Mouse (Mus musculus) cerebellum, adult 11-12 months (tissue): ENCODE measurements around the gene Rrp1b.
"Not testable (repeated sequence)": the region's sequence is repeated elsewhere in the genome, so short reads cannot be mapped to it uniquely, and the experiment has no call there.

Experiments used
- DNase-seq: peaks from one replicate; pipeline ENCODE4 v3.0.0; 2022

Rrp1b gene

GRCm38 (mm10) chr17:32034322-32034721, 1.6 kb upstream of the Rrp1b start:
- no peak for DNase-seq

- DNase-seq = no peak
Observed at GRCm38 (mm10) chr17:32036509-32037438, 874 bp downstream of the Rrp1b start.

DNA sequence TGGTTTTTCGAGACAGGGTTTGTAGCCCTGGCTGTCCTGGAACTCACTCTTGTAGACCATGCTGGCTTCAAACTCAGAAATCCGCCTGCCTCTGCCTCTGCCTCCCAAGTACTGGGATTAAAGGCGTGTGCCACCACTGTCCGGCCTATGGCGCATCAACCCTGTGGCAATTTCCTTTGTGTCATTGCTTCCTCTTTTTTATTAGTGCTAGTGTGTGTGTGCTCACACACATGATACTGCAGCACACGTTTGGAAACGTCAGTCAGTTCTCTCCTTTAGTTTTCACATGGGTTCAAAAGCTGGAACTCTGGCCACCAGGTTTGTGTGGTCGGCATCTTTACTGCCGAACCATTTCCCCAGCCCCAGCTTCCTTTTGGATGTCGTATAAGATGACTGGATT, 4.4 kb downstream of the Rrp1b start:
- no peak for DNase-seq

DNA sequence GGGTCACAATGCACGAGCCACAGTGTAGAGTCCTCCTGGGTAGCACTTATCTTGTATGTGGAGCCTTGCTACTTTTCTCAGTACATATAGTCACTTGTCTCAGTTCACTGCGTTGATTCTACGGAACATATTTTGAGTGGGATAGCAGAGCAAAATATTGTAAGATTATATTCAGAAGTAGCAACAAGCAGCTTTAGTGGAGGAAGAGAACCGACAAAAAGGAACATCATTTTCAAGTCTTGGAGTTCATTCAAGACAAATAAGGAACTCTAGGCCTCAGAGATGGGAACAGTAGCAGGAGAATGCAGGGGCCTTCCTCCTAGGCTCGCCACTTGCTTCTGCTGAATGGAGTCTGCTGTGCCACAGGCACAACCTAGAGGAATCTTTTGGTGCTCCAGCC, 10.6 kb downstream of the Rrp1b start:
- no peak for DNase-seq

DNA sequence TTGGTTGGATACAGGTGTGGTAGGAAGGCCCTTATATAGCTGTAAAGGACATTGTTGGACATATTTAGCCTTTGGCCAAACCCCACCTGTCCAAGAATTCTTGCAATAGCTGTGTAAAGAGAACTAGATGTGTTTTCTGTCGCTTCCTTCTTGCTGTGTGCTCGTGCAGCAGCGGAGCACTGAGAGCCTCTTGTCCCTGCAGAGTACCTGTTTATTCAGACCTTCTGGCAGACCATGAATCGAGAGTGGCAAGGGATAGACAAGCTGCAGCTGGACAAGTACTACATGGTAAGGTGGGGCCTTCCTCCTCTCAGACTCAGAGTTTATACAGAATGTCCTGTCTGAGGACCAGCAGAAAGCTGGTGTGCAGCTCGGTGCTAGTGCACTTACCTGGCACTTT, 12.5 kb downstream of the Rrp1b start:
- DNase-seq = no peak

DNA sequence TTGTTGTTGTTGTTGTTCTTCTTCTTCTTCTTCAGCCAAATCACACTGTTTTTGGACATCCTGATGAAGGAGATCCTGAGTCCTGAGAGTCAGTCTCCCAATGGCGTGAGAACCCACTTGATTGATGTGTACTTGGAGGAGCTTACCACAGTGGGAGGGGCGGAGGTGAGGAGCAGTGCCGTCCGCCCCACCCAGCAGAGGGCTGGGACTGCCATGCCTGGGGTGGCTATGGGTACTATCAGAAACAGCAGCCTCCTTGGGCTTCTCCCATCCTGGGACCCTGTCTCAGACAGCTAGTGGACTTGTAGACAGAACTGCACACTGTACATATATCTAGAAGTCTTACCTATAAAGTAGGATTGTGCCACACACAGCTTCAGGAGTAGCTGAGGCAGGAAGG, 14.0 kb downstream of the Rrp1b start:
- DNase-seq = no peak

GRCm38 (mm10) chr17:32050609-32051008, 14.7 kb downstream of the Rrp1b start:
- no peak for DNase-seq

- no peak for DNase-seq
Observed at GRCm38 (mm10) chr17:32052237-32053080, 16.6 kb downstream of the Rrp1b start.

DNA sequence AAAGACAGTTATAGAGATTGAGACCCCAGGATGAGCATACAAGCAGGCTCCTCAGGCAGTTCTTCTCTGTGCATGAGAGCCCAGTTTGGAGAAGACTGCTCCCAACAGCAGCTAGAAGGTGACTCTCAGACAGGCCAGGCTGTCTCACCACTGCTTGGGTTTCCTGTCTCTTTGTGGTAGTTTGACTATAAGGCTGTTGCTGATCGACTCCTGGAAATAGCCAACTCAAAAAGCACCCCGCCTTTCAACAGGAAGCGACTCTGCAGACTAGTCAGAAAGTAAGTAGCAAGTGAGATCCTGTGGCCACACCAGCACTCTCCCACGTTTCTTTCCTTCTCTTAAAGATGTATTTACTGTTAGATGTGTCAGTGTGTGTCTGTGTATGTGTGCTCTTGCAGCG, 17.8 kb downstream of the Rrp1b start:
- DNase-seq = no peak

DNA sequence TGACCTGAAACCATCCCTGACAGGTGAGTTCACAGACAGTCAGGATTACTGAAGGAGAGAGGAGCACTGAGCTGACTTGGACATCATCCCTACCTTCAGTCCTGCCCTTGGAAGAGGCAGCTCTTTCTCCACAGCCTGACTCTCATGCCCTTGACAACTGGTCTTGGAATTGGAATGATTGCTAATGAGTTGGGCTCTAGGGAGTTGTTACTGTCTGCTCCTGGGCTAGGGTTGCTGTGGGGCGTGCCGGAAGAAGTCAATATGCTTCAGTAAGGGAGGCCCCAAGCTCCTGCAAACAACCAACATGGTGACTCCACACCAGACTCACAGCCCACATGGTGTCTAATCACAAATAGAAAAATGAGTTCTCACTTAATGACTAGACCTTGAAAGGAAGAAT, 21.9 kb downstream of the Rrp1b start:
- no peak for DNase-seq

- DNase-seq = no peak
Observed at GRCm38 (mm10) chr17:32059084-32059483, 23.2 kb downstream of the Rrp1b start.

DNA sequence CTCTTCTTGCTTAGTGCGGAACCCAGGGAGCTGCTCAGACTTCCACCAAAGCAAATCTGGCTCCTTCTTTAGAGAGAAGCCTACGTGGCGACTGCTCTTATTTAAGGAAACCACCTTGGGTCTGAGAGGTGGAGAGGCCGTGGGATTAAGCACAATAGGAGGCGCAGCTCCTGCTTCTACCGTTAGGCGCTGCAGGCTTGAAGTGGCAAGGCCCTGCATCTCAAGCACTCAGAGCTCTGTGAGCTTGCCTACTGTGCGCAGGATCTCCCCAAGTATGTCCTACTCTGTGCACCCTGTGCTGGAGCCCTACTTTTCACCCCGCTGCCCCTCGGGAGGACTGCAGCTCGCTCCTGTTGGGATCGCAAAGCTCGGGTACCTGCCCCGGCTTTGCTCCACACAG, 25.3 kb downstream of the Rrp1b start:
- no peak for DNase-seq

- DNase-seq = no peak
Observed at GRCm38 (mm10) chr17:32063654-32064053, 27.8 kb downstream of the Rrp1b start.

GRCm38 (mm10) chr17:32064762-32065161, 28.9 kb downstream of the Rrp1b start:
- DNase-seq = not testable (repeated sequence)

DNA sequence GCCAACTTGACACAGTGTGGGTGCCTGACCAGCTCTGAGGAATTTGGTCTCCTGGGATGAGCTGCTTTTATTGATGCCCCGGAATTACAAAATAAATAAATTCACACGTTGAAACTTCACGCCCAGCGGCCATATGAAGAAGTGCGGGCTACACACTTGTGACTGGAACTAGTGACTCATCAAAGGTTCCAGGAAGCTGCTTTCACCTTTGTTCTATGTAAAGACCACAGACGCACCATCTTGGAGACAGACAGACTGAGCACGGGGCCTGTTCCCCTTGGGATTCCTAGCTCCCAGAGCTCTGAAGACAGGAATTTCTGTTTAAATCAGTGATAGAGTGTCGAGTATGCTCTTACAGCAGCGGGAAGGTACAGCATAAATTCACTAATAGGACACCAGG, 31.6 kb downstream of the Rrp1b start:
- DNase-seq = no peak

- no peak for DNase-seq
Observed at GRCm38 (mm10) chr17:32068381-32068780, 32.5 kb downstream of the Rrp1b start.

- no peak for DNase-seq
Observed at GRCm38 (mm10) chr17:32068810-32069209, 32.9 kb downstream of the Rrp1b start.

GRCm38 (mm10) chr17:32073359-32073758, 37.5 kb downstream of the Rrp1b start:
- DNase-seq = peak; percentile 47

GRCm38 (mm10) chr17:32074658-32075057, 38.8 kb downstream of the Rrp1b start:
- no peak for DNase-seq

DNA sequence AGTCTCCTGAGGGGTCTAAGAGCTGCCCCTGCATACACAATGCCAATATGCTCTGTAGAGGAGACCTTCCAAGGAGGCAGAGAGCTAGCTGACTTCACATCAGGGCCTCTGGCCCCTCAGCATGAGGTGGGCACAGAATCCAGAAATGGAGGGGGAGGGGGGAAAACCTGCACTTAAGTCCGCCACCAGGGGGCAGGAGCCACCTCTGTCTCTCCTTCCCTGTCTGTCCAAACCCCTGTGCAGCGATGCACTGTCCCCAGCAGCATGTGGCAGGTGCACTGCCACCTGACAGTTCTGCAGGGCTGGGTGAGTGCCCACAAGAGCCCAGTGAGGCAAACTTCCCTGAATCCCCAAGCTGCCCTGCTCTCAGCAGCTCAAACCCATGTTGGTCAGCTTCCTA, 39.3 kb downstream of the Rrp1b start:
- peak; percentile 15 for DNase-seq

- DNase-seq = no peak
Observed at GRCm38 (mm10) chr17:32083351-32083750, 47.5 kb downstream of the Rrp1b start.

DNA sequence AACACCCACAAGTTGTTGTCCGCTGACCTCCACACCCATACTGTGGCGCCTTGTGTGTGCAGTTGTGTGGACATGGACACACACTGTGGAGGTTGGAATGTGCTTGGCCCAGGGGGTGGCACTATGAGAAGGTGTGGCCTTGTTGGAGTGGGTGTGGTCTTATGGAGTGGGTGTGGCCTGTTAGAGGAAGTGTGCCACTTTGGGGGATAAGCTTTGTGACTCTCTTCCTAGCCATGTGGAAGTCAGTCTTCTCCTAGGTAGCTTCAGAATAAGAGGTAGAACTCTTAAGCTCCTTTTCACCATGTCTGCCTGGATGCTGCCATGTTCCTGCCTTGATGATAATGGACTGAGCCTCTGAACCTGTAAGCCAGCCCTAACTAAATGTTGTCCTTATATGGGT, 51.2 kb downstream of the Rrp1b start:
- no peak for DNase-seq

GRCm38 (mm10) chr17:32091032-32091363, 55.1 kb downstream of the Rrp1b start:
- no peak for DNase-seq
